Mouse (Mus musculus): ENCODE data around the gene Ivd. TPM values are rescaled to one million over a fixed set of nuclear protein-coding genes. Genes with fewer than 3 reads are reported as not detected.

Ivd gene
- polyA plus RNA-seq, 2 experiments = 23.3 to 26.3 TPM

DNA sequence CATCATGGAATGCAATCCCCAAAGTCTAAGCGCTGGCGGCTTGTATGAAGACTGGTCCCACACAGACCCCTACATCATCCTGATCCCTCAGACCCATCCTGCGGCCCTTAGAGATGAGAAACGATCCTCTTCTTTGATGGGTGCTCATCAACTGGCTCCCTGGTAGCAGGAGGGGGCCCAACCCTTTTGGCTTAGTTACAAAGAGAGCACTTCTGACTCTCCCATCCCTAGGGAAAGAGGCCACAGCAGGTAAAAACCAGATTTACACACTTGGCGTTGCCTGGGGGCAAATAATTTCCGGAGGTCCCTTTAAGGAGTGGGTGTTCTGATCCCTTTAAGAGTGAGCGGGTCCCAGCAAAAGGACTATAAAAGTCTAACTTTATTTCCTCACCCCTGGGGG lies 35.6 kb downstream of the Ivd start:
- Histone ChIP-seq H3K4me2 (ENCODE audit: low read depth) (no peak overlapping the region), H3K27ac (no peak overlapping the region), H3K27me3 (ENCODE audit: control insufficient read depth, insufficient read depth, low read length) (peaks cover 66% of the 10 kb centered on the region), H3K9ac (replicated peaks) (no peak overlapping the region), H3K36me3 (replicated peaks; ENCODE audit: control insufficient read depth, insufficient read depth, low read depth) (no peaks in the 10 kb centered on the region), H3K4me3 (ENCODE audit: insufficient read depth in 1 of 2, low read depth in 2 of 2, low read length in 2 of 2) (no peak overlapping the region), H3K4me1 (replicated peaks; ENCODE audit: control insufficient read depth in 2 of 2, insufficient read depth in 2 of 2, low read length in 1 of 2) (peaks cover 0 to 12% of the 10 kb centered on the region in 2 experiments; a peak in 3 of 4 replicates), H3K9me3 (ENCODE audit: control insufficient read depth, low read length) (no peaks in the 10 kb centered on the region)
- TF ChIP-seq EP300 (IDR thresholded peaks at IDR 0.05; ENCODE audit: low read depth) (no peak), CTCF (IDR thresholded peaks at IDR 0.05; ENCODE audit: low read depth) (no peak)
- DNase-seq (ENCODE audit: low read depth in 3 of 3, low spot score in 3 of 3) (no peak), ATAC-seq (ENCODE audit: insufficient read depth) (no peak)
- WGBS (ENCODE audit: insufficient replicate concordance) = 5% methylated on average over 7 of the region's 7 CpGs

DNA sequence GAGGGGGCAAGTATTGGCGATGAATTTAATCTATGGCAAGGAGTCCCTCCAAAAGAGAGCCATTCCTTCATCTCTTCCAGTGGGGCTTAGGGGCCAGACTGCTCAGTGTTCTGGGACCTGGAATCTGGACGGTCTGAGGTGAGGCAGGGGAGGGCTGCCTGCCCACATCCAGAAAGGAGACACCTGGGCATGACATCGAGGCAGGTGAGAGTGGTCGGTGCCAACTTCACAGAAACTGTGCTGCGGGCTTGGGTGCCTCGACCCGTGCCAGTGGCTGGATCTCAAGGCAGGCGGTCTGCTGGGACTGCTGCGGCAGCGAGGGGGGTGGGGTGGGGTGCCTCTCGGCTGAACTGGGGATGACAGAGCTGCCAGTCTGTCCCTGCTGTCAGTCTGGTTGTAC lies 36.1 kb downstream of the Ivd start:
- WGBS (ENCODE audit: insufficient replicate concordance) = 2% methylated on average over 11 of the region's 11 CpGs
- TF ChIP-seq CTCF (IDR thresholded peaks at IDR 0.05; ENCODE audit: low read depth) = no peak
- no peak for TF ChIP-seq EP300 (IDR thresholded peaks at IDR 0.05; ENCODE audit: low read depth)
- H3K36me3 ChIP-seq (replicated peaks; ENCODE audit: control insufficient read depth, insufficient read depth, low read depth) = no peaks in the 10 kb centered on the region

DNA sequence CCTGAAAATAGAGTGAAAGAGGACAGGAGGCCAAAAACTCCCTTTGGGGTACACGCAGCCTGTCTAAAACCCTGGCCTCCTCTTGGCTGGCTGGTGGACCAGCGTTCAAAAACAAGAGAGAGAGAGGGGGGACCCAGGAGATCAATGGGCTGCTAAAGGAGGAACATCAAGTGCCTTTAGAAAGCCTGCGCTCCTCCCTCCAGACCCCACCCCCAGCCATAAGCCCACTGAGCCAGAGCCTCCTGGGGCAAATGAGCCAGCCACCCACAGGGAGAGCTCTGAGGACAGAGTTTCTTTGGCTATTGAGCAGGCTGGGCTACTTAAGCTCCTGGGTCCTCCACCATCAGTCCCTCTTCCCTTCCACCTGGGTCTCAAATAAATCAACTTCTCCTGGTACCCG lies 37.0 kb downstream of the Ivd start:
- Histone ChIP-seq H3K4me3 (ENCODE audit: insufficient read depth in 1 of 2, low read depth in 2 of 2, low read length in 2 of 2) (no peak overlapping the region), H3K27ac (no peak overlapping the region), H3K4me2 (ENCODE audit: low read depth) (no peak overlapping the region), H3K9ac (replicated peaks) (no peak overlapping the region), H3K9me3 (ENCODE audit: control insufficient read depth, low read length) (no peaks in the 10 kb centered on the region), H3K27me3 (ENCODE audit: control insufficient read depth, insufficient read depth, low read length) (peaks cover 69% of the 10 kb centered on the region), H3K4me1 (replicated peaks; ENCODE audit: control insufficient read depth in 2 of 2, insufficient read depth in 2 of 2, low read length in 1 of 2) (peaks cover 13 to 23% of the 10 kb centered on the region in 2 experiments), H3K36me3 (replicated peaks; ENCODE audit: control insufficient read depth, insufficient read depth, low read depth) (no peaks in the 10 kb centered on the region)
- TF ChIP-seq EP300 (IDR thresholded peaks at IDR 0.05; ENCODE audit: low read depth) (no peak), CTCF (IDR thresholded peaks at IDR 0.05; ENCODE audit: low read depth) (no peak)
- ATAC-seq (ENCODE audit: insufficient read depth) = no peak
- no peak for DNase-seq (ENCODE audit: low read depth in 3 of 3, low spot score in 3 of 3)
- 7% methylated on average over 4 of the region's 4 CpGs for WGBS (ENCODE audit: insufficient replicate concordance)

More for the DNA sequence above, 36.1 kb downstream of the Ivd start:
- Histone ChIP-seq H3K27me3 (ENCODE audit: control insufficient read depth, insufficient read depth, low read length) (peaks cover 67% of the 10 kb centered on the region), H3K4me2 (ENCODE audit: low read depth) (no peak overlapping the region), H3K4me1 (replicated peaks; ENCODE audit: control insufficient read depth in 2 of 2, insufficient read depth in 2 of 2, low read length in 1 of 2) (peaks cover 4 to 13% of the 10 kb centered on the region in 2 experiments), H3K4me3 (ENCODE audit: insufficient read depth in 1 of 2, low read depth in 2 of 2, low read length in 2 of 2) (no peak overlapping the region), H3K27ac (no peak overlapping the region), H3K9ac (replicated peaks) (no peak overlapping the region), H3K9me3 (ENCODE audit: control insufficient read depth, low read length) (no peaks in the 10 kb centered on the region)
- DNase-seq (ENCODE audit: low read depth in 3 of 3, low spot score in 3 of 3) (no peak), ATAC-seq (ENCODE audit: insufficient read depth) (no peak)

DNA sequence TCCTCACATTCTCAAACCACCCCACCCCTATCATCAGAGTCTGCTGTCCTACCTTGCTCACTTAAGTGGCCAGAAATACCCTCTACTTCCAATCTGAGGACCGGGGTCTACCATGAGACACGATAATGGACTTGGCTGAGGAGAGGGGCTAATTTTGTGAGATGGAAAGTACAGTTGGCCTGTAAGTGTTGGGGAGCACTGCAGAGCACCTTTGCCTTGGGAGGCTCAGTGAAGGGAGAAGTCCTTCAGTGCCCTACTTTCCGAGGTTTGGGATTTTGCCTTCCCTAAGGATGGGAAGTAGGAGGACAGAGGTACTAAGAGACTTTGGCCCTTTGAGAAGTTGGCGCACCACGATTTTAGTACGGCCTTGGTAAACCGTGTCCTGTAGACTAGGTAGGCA lies 37.6 kb downstream of the Ivd start:
- Histone ChIP-seq H3K9ac (replicated peaks) (no peak overlapping the region), H3K36me3 (replicated peaks; ENCODE audit: control insufficient read depth, insufficient read depth, low read depth) (no peaks in the 10 kb centered on the region), H3K27ac (no peak overlapping the region), H3K27me3 (ENCODE audit: control insufficient read depth, insufficient read depth, low read length) (peaks cover 68% of the 10 kb centered on the region), H3K4me1 (replicated peaks; ENCODE audit: control insufficient read depth in 2 of 2, insufficient read depth in 2 of 2, low read length in 1 of 2) (peaks cover 19 to 28% of the 10 kb centered on the region in 2 experiments), H3K4me2 (ENCODE audit: low read depth) (no peak overlapping the region), H3K4me3 (ENCODE audit: insufficient read depth in 1 of 2, low read depth in 2 of 2, low read length in 2 of 2) (no peak overlapping the region), H3K9me3 (ENCODE audit: control insufficient read depth, low read length) (no peaks in the 10 kb centered on the region)
- WGBS (ENCODE audit: insufficient replicate concordance) = 29% methylated on average over 7 of the region's 7 CpGs
- DNase-seq (ENCODE audit: low read depth in 3 of 3, low spot score in 3 of 3) = no peak
- ATAC-seq (ENCODE audit: insufficient read depth) = no peak
- no peak for TF ChIP-seq EP300 (IDR thresholded peaks at IDR 0.05; ENCODE audit: low read depth)
- TF ChIP-seq CTCF (IDR thresholded peaks at IDR 0.05; ENCODE audit: low read depth) = no peak

DNA sequence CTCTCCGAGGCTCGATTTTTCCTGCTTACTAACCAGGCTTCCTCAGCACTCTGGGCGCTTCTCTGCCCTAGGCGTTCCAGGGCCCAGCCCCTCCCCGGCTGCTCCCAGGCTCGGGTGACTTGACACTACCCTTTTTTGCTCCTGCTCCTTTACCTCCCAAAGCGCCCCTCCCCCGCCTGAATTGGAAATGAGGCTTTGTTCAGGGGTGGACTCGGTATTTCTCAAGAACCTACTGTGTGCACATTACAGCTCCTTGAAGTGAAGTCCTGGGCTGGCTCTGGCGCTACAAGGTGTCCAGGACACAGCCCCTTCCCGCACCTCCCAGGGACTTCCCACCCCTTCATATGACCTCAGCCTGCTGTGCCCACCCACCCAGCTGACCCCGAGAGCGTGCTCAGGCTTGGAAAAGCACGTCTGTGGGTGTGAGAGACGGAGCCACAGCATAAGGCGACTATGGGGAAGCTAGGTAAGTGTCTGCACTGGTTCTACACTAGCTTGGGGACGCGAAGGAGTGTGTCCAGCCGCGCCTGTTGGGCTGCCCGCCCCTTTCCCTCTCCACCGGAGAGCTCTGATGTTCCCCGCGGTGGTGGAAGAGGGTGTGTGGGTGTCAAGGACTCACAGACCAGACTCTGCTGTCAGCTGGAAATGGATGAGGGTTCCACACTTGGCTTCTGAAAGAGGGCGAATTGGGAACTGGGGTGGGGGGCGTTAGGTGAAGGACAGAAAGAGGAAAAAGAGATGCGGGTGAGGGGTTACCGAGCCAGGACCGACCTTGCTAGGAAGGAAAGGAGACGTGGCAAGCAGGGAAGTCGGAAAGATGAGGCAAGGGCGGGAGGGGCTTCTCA lies 38.4 kb downstream of the Ivd start, which contains the start of gene Bahd1:
Bahd1 (plus strand) TSS at position 397 of the 845 bp plus-strand sequence.
- no peak for ATAC-seq (ENCODE audit: insufficient read depth)
- no peak for DNase-seq (ENCODE audit: low read depth in 3 of 3, low spot score in 3 of 3)
- WGBS (ENCODE audit: insufficient replicate concordance) = 1% methylated on average over 32 of the region's 32 CpGs
- TF ChIP-seq CTCF (IDR thresholded peaks at IDR 0.05; ENCODE audit: low read depth) (no peak), EP300 (IDR thresholded peaks at IDR 0.05; ENCODE audit: low read depth) (no peak)
- Histone ChIP-seq H3K27ac (no peak within 1 kb of the TSS), H3K9ac (replicated peaks) (no peak within 1 kb of the TSS), H3K36me3 (replicated peaks; ENCODE audit: control insufficient read depth, insufficient read depth, low read depth) (no peaks in the 10 kb centered on the region), H3K4me3 (ENCODE audit: insufficient read depth in 1 of 2, low read depth in 2 of 2, low read length in 2 of 2) (peak within 1 kb of the TSS; percentile 44 to 76), H3K4me1 (replicated peaks; ENCODE audit: control insufficient read depth in 2 of 2, insufficient read depth in 2 of 2, low read length in 1 of 2) (peaks cover 19 to 31% of the 10 kb centered on the region in 2 experiments), H3K9me3 (ENCODE audit: control insufficient read depth, low read length) (no peaks in the 10 kb centered on the region), H3K27me3 (ENCODE audit: control insufficient read depth, insufficient read depth, low read length) (peaks cover 60% of the 10 kb centered on the region), H3K4me2 (ENCODE audit: low read depth) (peak within 1 kb of the TSS; percentile 88)

All from liver, embryonic 14.5 days (tissue).